Mouse (Mus musculus): ENCODE results near the gene Gabrg3.

- TF ChIP-seq EP300 (IDR thresholded peaks at IDR 0.05; ENCODE audit: insufficient read depth, low read depth, low read length), result no peak
- no peak for TF ChIP-seq CTCF (IDR thresholded peaks at IDR 0.05; ENCODE audit: low read depth, low read length)
Measured at GRCm38 (mm10) chr7:57419392-57419791, 32.4 kb upstream of the Gabrg3 start, which contains the start of gene Gabrb3.
